Mouse (Mus musculus): ENCODE data around the gene Rab11b. TPM values are rescaled to one million over a fixed set of nuclear protein-coding genes. Genes with fewer than 3 reads are reported as not detected.

The Rab11b gene
- 100 to 1,000 TPM; 270 to 275 TPM for polyA plus RNA-seq (2017; shearing (Covaris generic))

DNA sequence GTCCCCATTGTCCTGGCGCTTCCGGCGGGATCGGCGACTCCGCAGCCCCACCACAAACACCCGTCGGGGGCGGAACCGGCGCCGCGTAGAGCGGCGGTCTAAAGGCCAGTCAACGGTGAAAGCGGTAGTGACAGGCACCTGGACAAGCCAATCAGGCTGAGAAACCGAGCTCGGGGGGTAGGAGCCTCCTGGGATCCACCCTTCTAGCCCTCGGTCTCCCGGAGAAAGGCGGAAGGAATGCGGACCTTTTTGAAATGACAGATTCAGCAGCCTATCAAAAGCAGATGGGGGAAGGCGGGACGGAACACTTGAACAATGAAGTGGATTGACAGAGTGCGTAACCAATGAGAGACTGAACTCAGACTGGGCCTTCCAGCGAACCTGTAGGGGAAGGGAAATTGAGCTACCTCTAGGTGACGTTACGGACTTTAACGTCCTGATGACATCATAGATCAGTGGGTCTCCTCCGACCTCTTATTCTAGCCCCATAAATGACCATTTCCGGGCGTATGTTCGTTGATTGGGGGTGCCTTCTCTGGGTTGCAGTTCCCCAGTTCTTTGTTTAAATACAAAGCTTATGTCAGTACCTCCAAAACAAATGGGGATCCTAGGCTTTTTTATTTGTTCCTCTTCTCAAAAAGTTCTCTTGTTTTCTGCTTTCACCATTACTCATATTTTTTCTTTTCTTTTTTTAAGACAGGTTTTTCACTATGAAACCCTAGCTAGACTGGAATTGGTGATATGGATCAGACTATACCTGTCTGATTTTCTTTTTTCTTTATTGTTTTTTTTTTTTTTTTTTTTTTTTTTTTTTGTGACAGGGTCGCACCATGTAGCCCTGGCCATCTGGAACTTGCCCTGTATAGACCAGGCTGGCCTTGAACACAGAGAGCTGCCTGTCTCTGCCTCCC lies at the start of gene Rab11b:
Gene Rab11b, minus strand, starts transcription at position 276 of the 911 bp plus-strand sequence.

DNA sequence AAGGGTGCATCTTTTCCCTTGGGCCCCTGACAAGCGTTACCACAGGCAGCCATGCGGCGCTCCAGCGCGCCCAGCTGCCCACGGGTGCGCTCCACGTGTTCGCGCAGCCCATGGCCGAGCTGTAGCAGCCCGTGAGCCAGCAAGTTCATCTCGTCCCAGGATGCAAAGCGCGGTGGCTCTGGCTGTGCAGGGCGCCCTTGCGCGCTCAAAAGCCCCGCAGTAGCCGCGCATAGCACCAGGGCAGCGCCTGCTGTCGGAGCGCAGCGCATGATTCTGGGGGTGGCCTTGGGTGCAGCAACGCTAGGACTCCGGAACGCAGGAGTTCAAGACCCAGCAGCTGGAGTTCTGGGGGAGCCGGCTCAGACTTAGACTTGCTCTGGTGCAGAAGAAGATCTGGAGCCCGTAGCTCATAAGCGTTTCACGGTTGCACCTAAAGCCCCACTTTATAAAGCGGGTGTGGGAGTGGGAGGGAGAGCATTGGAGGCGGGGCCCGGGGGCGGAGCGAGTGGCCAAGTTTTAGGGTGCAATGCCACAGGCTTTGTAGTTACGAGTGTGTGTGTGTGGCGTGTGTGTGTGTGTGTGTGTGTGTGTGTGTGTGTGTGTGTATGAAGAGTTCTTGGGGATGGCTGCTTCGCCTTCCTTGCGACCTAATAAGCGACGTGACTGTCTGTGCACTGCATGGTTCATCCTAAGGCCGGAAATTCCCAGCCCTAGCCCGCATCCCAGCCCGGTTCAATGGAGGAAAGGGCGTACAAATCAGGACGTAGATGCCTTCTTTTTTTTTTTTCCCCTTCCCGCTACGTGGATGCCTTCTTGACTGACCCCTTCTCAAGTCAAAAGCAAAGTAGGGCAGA lies 21.0 kb upstream of the Rab11b start, which contains the start of gene Angptl4:
Gene Angptl4, minus strand, starts transcription at position 707 of the 854 bp plus-strand sequence.

DNA sequence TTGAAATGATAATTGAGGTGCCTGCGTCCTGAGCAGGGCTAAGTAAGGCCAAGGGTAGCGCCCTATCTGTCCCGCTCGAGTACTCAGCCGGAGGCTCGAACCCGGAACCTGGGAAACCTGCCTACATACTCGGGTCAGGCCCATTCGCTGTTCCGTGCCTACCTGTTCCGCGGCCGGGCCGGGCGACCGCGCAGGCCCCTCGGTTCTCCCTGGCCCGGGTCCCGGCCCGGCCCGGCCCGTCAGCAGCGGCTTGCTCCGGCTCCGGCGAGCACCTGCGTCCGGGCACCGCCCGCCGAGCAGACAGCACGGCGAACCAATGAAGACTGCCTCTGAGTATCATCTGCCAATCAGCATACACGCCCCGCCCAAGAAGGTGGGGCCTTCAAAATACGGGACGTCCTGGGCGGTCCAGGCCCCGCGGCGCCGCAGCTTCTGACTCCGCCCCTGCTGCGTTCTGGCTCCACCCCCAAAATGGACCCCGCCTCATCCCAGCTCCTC lies 41.9 kb downstream of the Rab11b start, which contains the start of gene March2:
Gene March2, minus strand, starts transcription at position 287 of the 498 bp plus-strand sequence.

Other genes starting within 250 kb of the Rab11b start
- 100 to 1,000 TPM; 106 to 127 TPM for gene Adamts10, start 236.3 kb downstream of the Rab11b start, polyA plus RNA-seq (2017; shearing (Covaris generic))
- gene Myo1f, start 204.8 kb downstream of the Rab11b start, polyA plus RNA-seq (2017; shearing (Covaris generic)) = 10 to 100 TPM; 80.1 to 80.7 TPM
- gene Zfp414, start 131.4 kb downstream of the Rab11b start, polyA plus RNA-seq (2017; shearing (Covaris generic)) = 10 to 100 TPM; 62.1 to 66.8 TPM
- gene Pram1, start 122.5 kb downstream of the Rab11b start, polyA plus RNA-seq (2017; shearing (Covaris generic)) = 1 to 10 TPM in 1 of 2 experiments, under 1 TPM in 1; 0.99 to 1.5 TPM
- 100 to 1,000 TPM; 337 to 341 TPM for gene Hnrnpm, start 73.7 kb downstream of the Rab11b start, polyA plus RNA-seq (2017; shearing (Covaris generic))
- gene March2, start 41.9 kb downstream of the Rab11b start, polyA plus RNA-seq (2017; shearing (Covaris generic)) = 100 to 1,000 TPM in 1 of 2 experiments, 10 to 100 TPM in 1; 96.3 to 115 TPM
- gene Angptl4, start 21.3 kb upstream of the Rab11b start, polyA plus RNA-seq (2017; shearing (Covaris generic)) = 1 to 10 TPM; 3.2 to 7.7 TPM
- gene Kank3, start 50.0 kb upstream of the Rab11b start, polyA plus RNA-seq (2017; shearing (Covaris generic)) = 10 to 100 TPM in 1 of 2 experiments, 1 to 10 TPM in 1; 6.9 to 16.4 TPM
- 100 to 1,000 TPM; 768 to 791 TPM for gene Rps28, start 64.0 kb upstream of the Rab11b start, polyA plus RNA-seq (2017; shearing (Covaris generic))
- 100 to 1,000 TPM; 295 to 298 TPM for gene Ndufa7, start 64.0 kb upstream of the Rab11b start, polyA plus RNA-seq (2017; shearing (Covaris generic))
- gene Cd320, start 82.6 kb upstream of the Rab11b start, polyA plus RNA-seq (2017; shearing (Covaris generic)) = 10 to 100 TPM; 12.7 to 26.5 TPM
- gene Gm7029, start 113.3 kb upstream of the Rab11b start, polyA plus RNA-seq (2017; shearing (Covaris generic)) = not detected
- 1 to 10 TPM; 5.4 to 5.9 TPM for gene Kifc1, start 130.1 kb upstream of the Rab11b start, polyA plus RNA-seq (2017; shearing (Covaris generic))
- gene Platr17, start 144.6 kb upstream of the Rab11b start, polyA plus RNA-seq (2017; shearing (Covaris generic)) = 1 to 10 TPM; 2.7 to 8.0 TPM
- gene Daxx, start 148.9 kb upstream of the Rab11b start, polyA plus RNA-seq (2017; shearing (Covaris generic)) = 100 to 1,000 TPM in 1 of 2 experiments, 10 to 100 TPM in 1; 88.4 to 128 TPM
- 100 to 1,000 TPM; 609 to 631 TPM for gene Tapbp, start 155.4 kb upstream of the Rab11b start, polyA plus RNA-seq (2017; shearing (Covaris generic))
- 10 to 100 TPM; 19.7 to 30.0 TPM for gene Zbtb22, start 155.4 kb upstream of the Rab11b start, polyA plus RNA-seq (2017; shearing (Covaris generic))
- 100 to 1,000 TPM; 129 to 170 TPM for gene Rgl2, start 169.0 kb upstream of the Rab11b start, polyA plus RNA-seq (2017; shearing (Covaris generic))
- gene Pfdn6, start 179.8 kb upstream of the Rab11b start, polyA plus RNA-seq (2017; shearing (Covaris generic)) = 100 to 1,000 TPM; 132 to 142 TPM
- gene Wdr46, start 180.1 kb upstream of the Rab11b start, polyA plus RNA-seq (2017; shearing (Covaris generic)) = 10 to 100 TPM; 59.2 to 75.0 TPM
- 10 to 100 TPM; 21.9 to 44.0 TPM for gene B3galt4, start 191.0 kb upstream of the Rab11b start, polyA plus RNA-seq (2017; shearing (Covaris generic))
- 10 to 100 TPM; 69.7 to 81.8 TPM for gene Vps52, start 195.3 kb upstream of the Rab11b start, polyA plus RNA-seq (2017; shearing (Covaris generic))
- 1,000 to 10,000 TPM; 1,990 to 2,168 TPM for gene Rps18, start 195.5 kb upstream of the Rab11b start, polyA plus RNA-seq (2017; shearing (Covaris generic))
- gene H2-K1, start 239.8 kb upstream of the Rab11b start, polyA plus RNA-seq (2017; shearing (Covaris generic)) = over 10,000 TPM; 12,130 to 12,778 TPM

All from inflammation-experienced regulatory T-cells (primary cell).